Mouse (Mus musculus) stomach, embryonic 14.5 days (tissue): ENCODE results near the gene Phlda1. TPM values are rescaled to one million over a fixed set of nuclear protein-coding genes. Genes with fewer than 3 reads are reported as not detected.

ENCODE experiments used
- ATAC-seq: fragments of 200-750 bp; cut with Nextera tagmentation; 2 replicates; pipeline ENCODE4 v1.8.0; 2017; ENCODE audit warnings: low read depth, moderate TSS enrichment; ENCODE audit not compliant: insufficient number of reproducible peaks, insufficient read depth, low FRiP score
- H3K27ac ChIP-seq: fragments of 300-500 bp; sonication (generic); 2 replicates; pipeline ENCODE4 v1.5.1; 2014; ENCODE audit warnings: mild to moderate bottlenecking, low read length, moderate library complexity, mixed read lengths
- H3K27me3 ChIP-seq: fragments of 300-500 bp; sonication (generic); 2 replicates; pipeline ENCODE4 v1.6.1; 2014; ENCODE audit warnings: low read length, control low read depth, mixed read lengths; ENCODE audit not compliant: control insufficient read depth, insufficient read depth
- H3K36me3 ChIP-seq: fragments of 300-500 bp; sonication (generic); 2 replicates; pipeline ENCODE4 v1.6.1; 2014; ENCODE audit warnings: mild to moderate bottlenecking, control low read depth, low read length, moderate library complexity, mixed read lengths; ENCODE audit not compliant: control insufficient read depth, insufficient read depth
- H3K4me1 ChIP-seq: fragments of 300-500 bp; sonication (generic); 2 replicates; pipeline ENCODE4 v1.6.1; 2014; ENCODE audit warnings: low read length, control low read depth, mixed read lengths; ENCODE audit not compliant: control insufficient read depth, insufficient read depth
- H3K4me2 ChIP-seq: fragments of 300-500 bp; sonication (generic); replicated peaks from 2 replicates; pipeline ENCODE4 v1.6.1; 2014; ENCODE audit warnings: low read depth, low read length, control low read depth
- H3K4me3 ChIP-seq: fragments of 300-500 bp; sonication (generic); 2 replicates; pipeline ENCODE4 v1.5.1; 2014; ENCODE audit warnings: low read depth, low read length, control low read depth
- H3K9ac ChIP-seq: fragments of 300-500 bp; sonication (generic); replicated peaks from 2 replicates; pipeline ENCODE4 v1.6.1; 2014; ENCODE audit warnings: low read depth, mild to moderate bottlenecking, control low read depth, low read length, moderate library complexity, mixed read lengths
- H3K9me3 ChIP-seq: fragments of 300-500 bp; sonication (generic); 2 replicates; pipeline ENCODE4 v1.6.1; 2016; ENCODE audit warnings: low read depth, low read length, control low read depth; ENCODE audit not compliant: control insufficient read depth
- WGBS: fragments of 180-500 bp; shearing (Covaris S2); extraction: QIAGEN DNeasy Blood & Tissue Kit; methylation state at CpG from one replicate; pipeline ENCODE4 v1.1.7; 2014; 5-methylcytosine and 5-hydroxymethylcytosine counted together
- polyA plus RNA-seq: library from polyadenylated mRNA; unstranded; fragments of >200 nt; fragmentation: Nextera tagmentation; extraction: Ambion mirVana; gene quantifications from 2 replicates; pipeline ENCODE4 v1.2.1, GENCODE M21; 2014

The Phlda1 gene
- polyA plus RNA-seq, 1 experiment from 2014 or later: 56.3 TPM

GRCm38 (mm10) chr10:111507460-111508211 is 1.6 kb downstream of the Phlda1 start:
- Histone ChIP-seq H3K9ac (peak overlapping the region; percentile 94), H3K27me3 (no peaks in the 10 kb centered on the region), H3K4me2 (peak overlapping the region; percentile 64), H3K9me3 (no peaks in the 10 kb centered on the region), H3K4me1 (peaks cover 28% of the 10 kb centered on the region), H3K36me3 (peaks cover 5% of the 10 kb centered on the region; the same call in 1 of the 2 replicates), H3K27ac (peak overlapping the region; percentile 97), H3K4me3 (peak overlapping the region; percentile 79)
- under 1% methylated on average over 38 of the region's 38 CpGs for WGBS
- no peak for ATAC-seq

DNA sequence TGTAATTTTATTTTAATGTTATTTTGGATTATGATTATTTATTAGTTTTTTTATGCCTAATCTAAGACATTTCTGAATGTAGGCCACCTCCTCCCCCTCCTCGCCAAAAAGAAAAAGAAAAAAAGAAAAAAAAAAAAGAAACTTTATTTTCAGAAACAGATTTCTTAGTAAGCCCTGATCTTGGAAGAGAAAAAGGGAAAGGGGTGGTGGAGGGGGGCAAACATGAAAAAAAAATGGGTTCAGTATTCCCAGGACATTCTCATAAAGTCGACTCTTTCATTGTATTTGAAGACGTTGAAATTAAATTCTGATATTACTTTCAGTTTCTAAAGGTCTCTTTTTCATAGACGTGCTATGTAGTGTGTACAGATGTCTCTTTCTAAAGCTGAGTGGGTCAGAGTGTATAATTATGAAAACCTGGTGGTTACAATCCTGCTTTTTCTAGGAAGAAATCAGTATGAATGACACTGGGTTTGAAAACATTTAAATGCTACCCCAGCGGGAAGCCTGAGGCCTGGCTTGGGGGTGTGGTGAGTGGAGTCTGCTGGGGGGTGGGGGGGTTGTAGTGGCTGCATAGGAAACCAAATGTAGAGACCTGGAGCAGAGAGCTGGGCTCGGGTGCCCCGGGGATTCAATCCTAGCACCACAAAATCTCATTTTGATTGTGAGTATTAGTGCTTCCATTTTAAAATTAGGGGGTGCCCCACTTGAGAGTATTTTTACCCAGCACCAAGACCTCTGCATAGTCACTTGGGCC is 2.4 kb downstream of the Phlda1 start:
- H3K4me3 ChIP-seq: peak overlapping the region; percentile 79
- peaks cover 28% of the 10 kb centered on the region for H3K4me1 ChIP-seq
- H3K4me2 ChIP-seq: peak overlapping the region; percentile 64
- 8% methylated on average over 7 of the region's 7 CpGs for WGBS
- peaks cover 5% of the 10 kb centered on the region; the same call in 1 of the 2 replicates for H3K36me3 ChIP-seq
- H3K9ac ChIP-seq: peak overlapping the region; percentile 94
- peak overlapping the region; percentile 4; the same call in 1 of the 2 replicates for H3K27ac ChIP-seq
- ATAC-seq: no peak
- H3K9me3 ChIP-seq: no peaks in the 10 kb centered on the region
- no peaks in the 10 kb centered on the region for H3K27me3 ChIP-seq

GRCm38 (mm10) chr10:111509103-111509784 is 3.2 kb downstream of the Phlda1 start:
- ATAC-seq: no peak
- Histone ChIP-seq H3K9me3 (no peaks in the 10 kb centered on the region), H3K27me3 (no peaks in the 10 kb centered on the region), H3K4me3 (peak overlapping the region; percentile 79), H3K4me1 (peaks cover 24% of the 10 kb centered on the region), H3K4me2 (peak overlapping the region; percentile 64), H3K36me3 (peaks cover 5% of the 10 kb centered on the region; the same call in 1 of the 2 replicates), H3K9ac (peak overlapping the region; percentile 94), H3K27ac (peak overlapping the region; percentile 4; the same call in 1 of the 2 replicates)
- WGBS: 18% methylated on average over 8 of the region's 8 CpGs

DNA sequence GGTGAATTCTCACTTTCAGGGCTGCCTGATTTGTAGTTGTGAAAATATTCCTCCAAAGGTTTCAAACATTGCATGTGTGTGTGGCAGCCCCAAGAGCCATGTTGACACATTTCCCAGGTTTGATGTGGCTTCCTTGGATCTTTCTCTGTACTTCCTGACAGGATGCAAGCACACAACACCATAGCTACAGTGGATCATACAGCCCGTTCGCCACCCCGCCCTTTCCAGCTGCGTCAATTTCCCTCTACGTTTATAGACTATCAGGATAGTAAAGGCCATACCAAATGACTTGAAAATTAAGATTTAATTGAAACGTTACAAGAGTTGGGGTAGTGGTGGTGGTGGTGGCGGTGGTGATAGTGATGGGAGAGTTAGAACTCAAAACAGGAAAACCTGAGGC is 3.9 kb downstream of the Phlda1 start:
- no peak overlapping the region; the same call in 1 of the 2 replicates for H3K27ac ChIP-seq

DNA sequence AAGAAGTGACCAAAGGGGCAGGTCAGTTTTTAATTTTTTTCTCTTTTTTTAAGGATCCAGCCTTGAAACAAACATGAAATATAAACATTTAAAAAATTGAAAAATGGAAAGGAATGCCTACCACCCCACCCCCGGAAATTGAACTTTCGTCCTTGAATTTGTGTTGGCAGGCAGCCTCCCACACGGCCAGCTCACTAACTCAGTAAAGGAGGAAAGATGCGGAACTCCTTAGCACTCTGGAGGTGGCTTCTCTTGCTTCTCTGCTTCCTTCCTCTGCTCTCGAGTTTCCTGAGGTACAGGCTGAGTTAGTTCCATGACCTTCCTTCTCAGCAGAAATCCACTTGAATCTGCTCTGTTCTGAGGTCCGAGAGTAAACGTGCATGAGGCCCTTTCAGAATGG is 4.7 kb downstream of the Phlda1 start:
- Histone ChIP-seq H3K27ac (peak overlapping the region; percentile 39; the same call in 1 of the 2 replicates), H3K4me2 (no peak overlapping the region), H3K4me3 (no peak overlapping the region), H3K27me3 (no peaks in the 10 kb centered on the region), H3K9ac (no peak overlapping the region), H3K4me1 (peaks cover 20% of the 10 kb centered on the region), H3K9me3 (no peaks in the 10 kb centered on the region), H3K36me3 (peaks cover 5% of the 10 kb centered on the region; the same call in 1 of the 2 replicates)
- WGBS: 25% methylated on average over 7 of the region's 7 CpGs
- ATAC-seq: no peak

More for the DNA sequence above, 3.9 kb downstream of the Phlda1 start:
- H3K4me2 ChIP-seq: peak overlapping the region; percentile 64; the same call in 1 of the 2 replicates
- ATAC-seq: no peak
- H3K36me3 ChIP-seq: peaks cover 5% of the 10 kb centered on the region; the same call in 1 of the 2 replicates
- H3K9me3 ChIP-seq: no peaks in the 10 kb centered on the region
- H3K4me1 ChIP-seq: peaks cover 24% of the 10 kb centered on the region
- H3K27me3 ChIP-seq: no peaks in the 10 kb centered on the region
- H3K4me3 ChIP-seq: peak overlapping the region; percentile 79; the same call in 1 of the 2 replicates
- WGBS: 70% methylated on average over 7 of the region's 7 CpGs
- H3K9ac ChIP-seq: no peak overlapping the region

DNA sequence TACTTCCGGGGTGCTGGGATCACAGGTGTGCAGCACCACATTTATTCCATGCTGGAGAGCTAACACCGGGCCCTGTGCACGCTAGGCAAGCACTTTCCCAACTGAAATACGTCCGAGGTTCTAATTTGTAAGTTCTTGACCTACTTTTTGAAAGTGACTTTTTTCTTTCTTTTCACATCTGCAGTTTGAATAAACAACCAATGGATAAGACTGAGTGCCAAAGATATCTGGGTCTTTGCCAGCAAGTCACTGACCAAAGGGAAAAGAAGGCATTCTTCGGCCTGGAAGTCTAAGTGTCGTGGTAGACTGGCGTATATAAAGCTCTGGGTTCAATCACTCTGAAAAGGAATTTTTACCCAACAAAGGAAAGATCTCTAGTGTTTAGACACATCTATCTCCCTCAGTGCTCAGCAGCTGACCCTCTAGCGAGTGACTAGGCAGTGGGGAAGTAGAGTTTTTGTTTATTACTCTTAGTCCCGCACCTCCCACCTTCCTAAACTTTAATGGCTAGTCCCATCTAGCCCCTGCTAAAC is 6.0 kb downstream of the Phlda1 start:
- no peak; the same call in 1 of the 2 replicates for ATAC-seq
- Histone ChIP-seq H3K36me3 (peaks cover 5% of the 10 kb centered on the region; the same call in 1 of the 2 replicates), H3K27me3 (no peaks in the 10 kb centered on the region), H3K4me2 (no peak overlapping the region), H3K4me1 (peaks cover 30% of the 10 kb centered on the region), H3K27ac (peak overlapping the region; percentile 40; the same call in 1 of the 2 replicates), H3K4me3 (no peak overlapping the region), H3K9ac (no peak overlapping the region), H3K9me3 (no peaks in the 10 kb centered on the region)
- WGBS: 36% methylated on average over 10 of the region's 10 CpGs

DNA sequence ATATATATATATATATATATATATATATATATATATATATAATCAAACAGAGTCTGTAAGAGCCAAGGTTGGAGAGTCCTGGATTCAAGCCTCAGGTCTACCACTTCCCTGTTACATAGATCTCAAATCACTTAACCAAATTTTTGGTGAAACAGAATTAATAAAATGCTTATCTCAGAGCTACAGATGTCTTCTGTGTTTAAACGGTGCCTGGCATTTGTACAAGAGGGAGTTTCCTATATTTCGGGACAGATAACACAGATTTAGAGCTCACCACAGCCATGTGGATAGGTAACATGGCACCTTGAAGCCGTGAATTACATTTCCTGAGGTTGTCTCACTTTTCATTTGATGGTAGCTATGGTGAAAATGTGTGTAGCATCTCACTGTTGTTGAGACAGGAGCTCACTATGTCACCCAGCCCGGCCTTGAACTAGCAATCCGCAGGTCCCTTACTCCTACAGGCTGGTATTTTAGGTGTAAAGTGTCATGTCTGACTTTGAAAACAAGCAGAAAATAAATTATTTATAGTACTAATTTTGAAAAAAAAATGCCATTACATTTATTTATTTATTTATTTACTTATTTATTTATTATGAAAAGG is 8.3 kb downstream of the Phlda1 start:
- Histone ChIP-seq H3K36me3 (no peaks in the 10 kb centered on the region; the same call in 1 of the 2 replicates), H3K4me1 (peaks cover 25% of the 10 kb centered on the region), H3K27ac (no peak overlapping the region), H3K4me2 (no peak overlapping the region), H3K9ac (no peak overlapping the region), H3K9me3 (no peaks in the 10 kb centered on the region), H3K27me3 (no peaks in the 10 kb centered on the region), H3K4me3 (no peak overlapping the region)
- no peak for ATAC-seq
- 84% methylated on average over 5 of the region's 5 CpGs for whole genome bisulfite sequencing
